Mouse (Mus musculus) liver, embryonic 13.5 days (tissue): ENCODE measurements around the gene Mmp15. TPM values are rescaled to one million over a fixed set of nuclear protein-coding genes. Genes with fewer than 3 reads are reported as not detected.

Source experiments
- ATAC-seq: fragments of 200-750 bp; cut with Nextera tagmentation; 2 replicates; pipeline ENCODE4 v1.8.0; 2017; ENCODE audit warnings: low read depth, mild to moderate bottlenecking, moderate number of reproducible peaks, moderate library complexity
- DNase-seq: peaks from one replicate; pipeline ENCODE4 v3.0.0; 2022
- H3K27ac ChIP-seq: fragments of 300-500 bp; sonication (generic); 2 replicates; pipeline ENCODE4 v1.5.1; 2015; ENCODE audit warnings: moderate library complexity, mild to moderate bottlenecking, inconsistent platforms
- H3K27me3 ChIP-seq: fragments of 300-500 bp; sonication (generic); 2 replicates; pipeline ENCODE4 v1.6.1; 2015; ENCODE audit warnings: mild to moderate bottlenecking, inconsistent platforms
- H3K36me3 ChIP-seq: fragments of 300-500 bp; sonication (generic); 2 replicates; pipeline ENCODE4 v1.6.1; 2015; ENCODE audit warnings: mild to moderate bottlenecking, inconsistent platforms
- H3K4me1 ChIP-seq: fragments of 300-500 bp; sonication (generic); replicated peaks from 2 replicates; pipeline ENCODE4 v1.6.1; 2015; ENCODE audit warnings: inconsistent platforms
- H3K4me2 ChIP-seq: fragments of 300-500 bp; sonication (generic); 2 replicates; pipeline ENCODE4 v1.6.1; 2015; ENCODE audit warnings: inconsistent platforms, mild to moderate bottlenecking, moderate library complexity
- H3K4me3 ChIP-seq: fragments of 300-500 bp; sonication (generic); replicated peaks from 2 replicates; pipeline ENCODE4 v1.5.1; 2015; ENCODE audit warnings: mild to moderate bottlenecking, inconsistent platforms
- H3K9ac ChIP-seq: fragments of 300-500 bp; sonication (generic); 2 replicates; pipeline ENCODE4 v1.6.1; 2015; ENCODE audit warnings: mild to moderate bottlenecking, inconsistent platforms
- H3K9me3 ChIP-seq: fragments of 300-500 bp; sonication (generic); replicated peaks from 2 replicates; pipeline ENCODE4 v1.6.1; 2016; ENCODE audit warnings: inconsistent platforms
- WGBS: fragments of 180-500 bp; shearing (Covaris S2); methylation state at CpG from one replicate; pipeline ENCODE4 v1.1.7; 2015; ENCODE audit not compliant: insufficient replicate concordance; 5-methylcytosine and 5-hydroxymethylcytosine counted together
- polyA plus RNA-seq: library from polyadenylated mRNA; unstranded; fragments of >200 nt; fragmentation: Nextera tagmentation; extraction: Ambion mirVana; gene quantifications from 2 replicates; pipeline ENCODE4 v1.2.1, GENCODE M21; 2015

Gene Mmp15
- polyA plus RNA-seq, 1 experiment from 2014 or later, result 0.86 TPM

DNA sequence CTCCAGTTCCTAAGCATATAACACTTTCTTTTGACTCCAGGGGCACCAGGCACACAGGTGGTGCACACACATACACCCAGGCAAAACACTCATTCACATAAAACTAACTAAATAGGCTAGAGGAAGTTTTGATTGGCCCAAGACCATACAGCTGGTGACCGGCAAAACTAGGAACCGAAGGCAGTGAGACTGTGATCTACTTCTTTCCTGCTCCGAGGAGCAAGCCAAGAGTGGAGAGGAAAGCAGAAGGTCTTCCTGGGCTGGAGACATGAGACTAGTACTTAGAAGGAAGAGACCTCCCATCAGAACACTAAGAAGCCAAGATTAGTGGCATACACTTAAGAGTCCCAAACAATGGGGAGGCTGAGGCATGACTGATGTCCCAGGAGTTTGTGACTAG, 28.9 kb upstream of the Mmp15 start:
- Histone ChIP-seq H3K36me3 (peaks cover 26% of the 10 kb centered on the region), H3K4me1 (peaks cover 11% of the 10 kb centered on the region), H3K9me3 (no peaks in the 10 kb centered on the region), H3K4me3 (no peak overlapping the region), H3K27ac (no peak overlapping the region), H3K4me2 (no peak overlapping the region), H3K27me3 (peaks cover 38% of the 10 kb centered on the region), H3K9ac (no peak overlapping the region)
- DNase-seq (no peak), ATAC-seq (no peak)
- WGBS, result 72% methylated on average over 3 of the region's 3 CpGs

DNA sequence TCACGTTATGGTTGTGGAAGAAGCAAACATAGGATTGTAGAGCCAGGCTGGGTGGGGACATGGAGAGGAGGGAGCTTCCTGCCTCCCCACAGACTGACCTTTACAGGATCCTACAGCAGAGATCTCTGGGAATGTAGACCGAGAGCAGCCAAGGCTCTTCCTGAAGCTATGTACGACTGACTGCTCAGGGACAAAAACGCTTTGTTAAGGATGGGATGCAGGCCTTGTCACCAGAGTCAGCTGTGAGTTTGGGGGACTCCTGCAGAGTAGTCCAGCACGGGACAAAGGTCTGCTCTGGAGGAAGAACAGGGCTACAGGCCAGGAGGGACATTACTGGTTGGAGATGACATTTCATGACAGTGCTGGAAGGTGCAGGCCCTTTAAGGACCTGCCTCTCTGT, 27.4 kb upstream of the Mmp15 start:
- DNase-seq, result no peak
- Histone ChIP-seq H3K4me1 (peaks cover 12% of the 10 kb centered on the region), H3K4me2 (no peak overlapping the region), H3K27ac (no peak overlapping the region), H3K9me3 (no peaks in the 10 kb centered on the region), H3K9ac (no peak overlapping the region), H3K4me3 (no peak overlapping the region), H3K27me3 (peaks cover 29% of the 10 kb centered on the region), H3K36me3 (peaks cover 40% of the 10 kb centered on the region)
- 63% methylated on average over 5 of the region's 5 CpGs for WGBS
- ATAC-seq, result no peak

DNA sequence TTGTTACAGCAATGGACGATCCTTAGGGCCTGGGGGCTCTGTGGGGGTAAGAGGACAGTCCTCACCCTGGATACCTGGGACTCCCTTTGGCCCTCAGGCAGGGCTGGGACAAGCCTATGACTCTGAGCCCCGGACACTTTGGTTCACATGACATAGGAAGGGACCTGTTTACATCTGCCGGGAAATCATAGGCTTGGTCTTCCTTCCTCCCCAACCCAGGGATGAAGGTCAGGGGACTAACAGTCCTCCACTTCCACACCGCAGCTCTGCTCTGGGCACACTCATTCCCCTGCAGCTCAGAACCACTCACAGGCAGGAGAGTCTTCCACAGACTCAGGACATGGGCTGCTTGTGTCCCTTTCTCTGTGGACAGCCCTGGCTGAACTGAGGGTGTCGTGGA, 25.2 kb upstream of the Mmp15 start:
- no peak overlapping the region for H3K27ac ChIP-seq
- H3K27me3 ChIP-seq, result peaks cover 7% of the 10 kb centered on the region
- H3K36me3 ChIP-seq, result peaks cover 40% of the 10 kb centered on the region
- peaks cover 19% of the 10 kb centered on the region for H3K4me1 ChIP-seq
- H3K9me3 ChIP-seq, result no peaks in the 10 kb centered on the region
- ATAC-seq, result no peak
- H3K9ac ChIP-seq, result no peak overlapping the region
- H3K4me2 ChIP-seq, result no peak overlapping the region
- WGBS, result 80% methylated on average over 5 of the region's 5 CpGs
- no peak for DNase-seq
- no peak overlapping the region for H3K4me3 ChIP-seq

DNA sequence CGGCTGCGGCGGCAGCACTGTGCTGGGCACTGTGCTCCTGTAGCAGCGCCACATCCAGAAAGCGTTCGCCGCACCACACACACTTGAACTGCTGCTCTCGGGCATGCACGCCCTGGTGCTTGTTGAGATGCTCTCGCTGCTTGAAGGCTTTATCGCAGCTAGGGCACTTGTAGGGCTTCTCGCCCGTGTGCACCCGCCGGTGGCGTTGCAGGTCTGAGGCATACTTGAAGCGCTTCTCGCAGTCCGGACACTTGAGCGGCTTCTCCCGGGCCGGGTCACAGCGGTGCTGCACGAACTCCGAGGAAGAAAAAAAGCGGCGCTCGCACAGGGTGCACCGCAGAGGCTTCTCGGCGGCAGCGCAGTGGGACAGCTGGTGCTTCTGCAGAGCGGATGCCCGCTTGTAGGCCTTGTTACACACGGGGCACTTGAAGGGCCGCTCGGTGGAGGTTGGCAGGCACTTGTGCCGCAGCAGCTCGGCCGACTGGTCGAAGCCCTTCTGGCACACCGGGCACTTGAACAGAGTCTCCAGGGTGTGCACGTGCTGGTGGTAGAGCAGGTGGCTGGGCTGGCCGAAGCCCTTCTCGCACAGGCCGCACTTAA, 24.1 kb upstream of the Mmp15 start:
- Histone ChIP-seq H3K27ac (no peak overlapping the region), H3K4me2 (no peak overlapping the region), H3K4me1 (peaks cover 28% of the 10 kb centered on the region), H3K9me3 (no peaks in the 10 kb centered on the region), H3K27me3 (0 out of 2 replicates have a peak, but pooled peaks cover 3% of the 10 kb centered on the region), H3K4me3 (no peak overlapping the region), H3K9ac (no peak overlapping the region), H3K36me3 (peaks cover 40% of the 10 kb centered on the region)
- ATAC-seq (no peak), DNase-seq (no peak)
- 91% methylated on average over 46 of the region's 46 CpGs for WGBS

DNA sequence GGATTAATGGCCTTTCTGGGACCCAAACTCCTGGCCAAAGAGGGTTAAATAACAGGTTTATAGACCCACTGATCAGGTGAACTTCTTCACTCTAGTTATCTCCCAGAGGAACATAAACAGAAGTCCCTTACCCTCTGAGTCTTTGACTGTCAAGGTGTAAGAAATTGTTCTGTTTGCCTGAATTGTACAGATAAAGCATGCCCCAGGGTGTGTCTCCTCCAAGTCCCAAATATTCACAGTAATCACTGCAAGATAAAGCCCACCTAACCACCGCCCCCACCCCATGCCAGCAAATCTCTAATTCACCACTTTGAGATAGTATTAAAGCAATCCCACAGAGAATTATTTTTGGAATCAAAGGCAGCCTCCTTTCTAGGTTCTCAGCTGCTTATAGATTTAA, 21.7 kb upstream of the Mmp15 start:
- Histone ChIP-seq H3K9me3 (no peaks in the 10 kb centered on the region), H3K4me3 (peak overlapping the region; percentile 75), H3K36me3 (peaks cover 50% of the 10 kb centered on the region), H3K27ac (no peak overlapping the region), H3K4me2 (peak overlapping the region; percentile 95), H3K9ac (peak overlapping the region; percentile 85; the same call in 1 of the 2 replicates), H3K27me3 (no peaks in the 10 kb centered on the region), H3K4me1 (peaks cover 33% of the 10 kb centered on the region)
- no peak for ATAC-seq
- 6% methylated on average over 1 of the region's 1 CpGs for WGBS
- no peak for DNase-seq

DNA sequence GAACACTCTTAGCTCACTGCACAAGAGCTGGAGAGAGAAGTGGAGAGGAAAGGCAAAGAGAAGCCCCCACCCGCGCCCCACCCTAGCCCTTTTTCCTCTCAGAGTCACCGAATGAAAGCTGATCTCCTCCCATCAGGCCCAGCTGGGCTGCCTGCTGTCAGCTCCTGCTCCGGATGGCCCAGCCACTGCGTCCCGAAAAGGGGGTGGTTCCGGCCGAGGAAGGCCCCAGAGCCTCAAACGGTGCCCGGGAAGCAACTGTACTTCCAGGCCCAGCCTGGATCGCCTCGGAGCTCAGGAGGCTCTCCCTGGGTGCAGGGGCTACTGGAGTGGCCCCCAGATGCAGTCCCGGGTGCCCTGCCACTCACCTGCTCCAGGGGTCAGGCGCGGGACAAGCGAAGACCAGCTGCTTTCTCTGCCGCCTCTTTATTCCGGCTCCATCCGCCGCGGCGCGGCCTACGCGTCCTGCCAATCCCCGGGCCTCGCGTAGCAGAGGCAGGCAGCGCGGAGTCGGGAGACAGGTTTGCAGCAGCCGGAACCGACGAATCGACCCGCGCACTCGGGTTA, 20.8 kb upstream of the Mmp15 start:
- ATAC-seq (peak; percentile 36), DNase-seq (no peak)
- H3K4me3 ChIP-seq, result peak overlapping the region; percentile 75
- WGBS, result under 1% methylated on average over 38 of the region's 38 CpGs
- H3K36me3 ChIP-seq, result peaks cover 43% of the 10 kb centered on the region
- peak overlapping the region; percentile 93 for H3K27ac ChIP-seq
- H3K4me1 ChIP-seq, result peaks cover 33% of the 10 kb centered on the region
- no peaks in the 10 kb centered on the region for H3K27me3 ChIP-seq
- H3K9me3 ChIP-seq, result no peaks in the 10 kb centered on the region
- peak overlapping the region; percentile 85 for H3K9ac ChIP-seq
- H3K4me2 ChIP-seq, result peak overlapping the region; percentile 95

DNA sequence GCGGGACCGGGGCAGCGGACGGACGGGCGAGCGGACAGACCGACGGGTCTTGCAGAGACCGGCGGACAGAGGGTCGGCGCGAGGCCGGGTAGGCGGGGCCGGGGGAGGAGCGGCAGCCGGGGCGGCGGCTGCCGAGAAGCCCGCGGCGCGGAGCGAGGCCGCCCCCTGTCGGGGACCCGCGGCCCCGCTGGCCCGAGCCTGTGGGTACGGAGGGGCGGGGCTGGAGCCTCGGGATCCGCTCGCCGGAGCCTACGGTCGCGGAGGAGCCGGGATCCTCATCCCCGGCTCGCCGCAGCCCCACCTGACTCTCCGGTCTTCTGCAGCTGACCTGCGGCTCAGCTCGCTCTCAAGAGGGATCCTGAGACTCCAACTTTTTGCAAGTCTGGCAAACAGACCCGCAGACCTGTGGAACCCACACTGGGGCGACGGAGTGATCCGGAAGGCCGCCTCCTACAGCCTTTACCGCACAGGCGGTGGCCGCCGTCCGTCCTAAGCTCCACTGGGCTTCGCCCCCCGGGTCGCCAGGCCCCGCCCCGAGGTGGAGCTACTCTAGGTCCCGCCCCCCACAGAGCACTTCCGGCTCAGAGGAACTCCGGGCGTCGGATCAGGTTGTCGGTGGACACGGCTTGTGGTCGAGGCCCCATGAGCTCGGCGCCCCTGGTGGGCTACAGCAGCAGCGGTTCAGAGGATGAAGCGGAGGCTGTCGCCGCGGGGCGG, 20.2 kb upstream of the Mmp15 start, which contains the start of the genes Zfp319 and Usb1:
Gene Zfp319 (minus strand): TSS at position 231 of the 717 bp plus-strand sequence.
Gene Usb1 (plus strand): TSS at position 565 of the 717 bp plus-strand sequence.
- peak; percentile 90 for DNase-seq
- Histone ChIP-seq H3K36me3 (peaks cover 40% of the 10 kb centered on the region), H3K4me3 (peak within 1 kb of the TSS; percentile 75), H3K9me3 (no peaks in the 10 kb centered on the region), H3K9ac (peak within 1 kb of the TSS; percentile 85), H3K27me3 (no peaks in the 10 kb centered on the region), H3K4me2 (peak within 1 kb of the TSS; percentile 95), H3K4me1 (peaks cover 33% of the 10 kb centered on the region), H3K27ac (peak within 1 kb of the TSS; percentile 93)
- under 1% methylated on average over 77 of the region's 80 CpGs for WGBS
- ATAC-seq, result peak; percentile 91

DNA sequence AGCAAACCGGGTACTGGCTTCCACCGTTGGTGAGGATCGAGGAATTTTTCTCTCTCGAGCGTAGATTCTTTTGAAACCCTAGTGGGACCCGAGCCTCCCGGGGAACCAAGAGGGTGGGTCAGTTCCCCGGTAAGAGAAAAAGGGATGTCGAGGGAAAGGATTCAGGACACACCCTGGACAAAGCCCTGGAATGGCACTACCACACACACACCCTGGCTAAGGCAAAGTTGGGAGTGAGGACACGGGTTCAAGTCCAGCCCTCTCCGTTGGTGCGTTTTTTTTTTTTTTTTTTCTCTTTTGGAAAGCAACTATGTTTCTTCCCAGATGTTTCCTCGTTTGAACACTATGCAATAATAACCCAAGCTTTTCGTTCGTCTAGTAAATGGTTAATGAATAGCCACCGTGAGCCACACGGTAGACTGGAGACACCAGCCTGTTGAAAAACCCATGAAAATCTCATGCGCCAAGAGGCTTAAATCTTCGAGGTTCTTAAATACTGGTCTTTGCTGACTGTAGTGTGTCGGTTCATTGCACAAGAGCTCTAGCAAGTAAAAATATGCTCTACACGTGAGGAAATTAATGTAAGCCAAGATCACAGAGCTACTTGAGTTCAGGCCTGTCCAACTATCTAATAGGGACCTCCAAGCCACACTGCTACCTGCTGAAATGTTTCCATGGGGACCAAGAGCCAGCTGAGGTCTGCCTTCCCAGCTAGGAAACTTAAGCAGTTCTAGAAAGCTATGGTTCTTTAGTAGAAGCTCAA, 19.4 kb upstream of the Mmp15 start:
- H3K27me3 ChIP-seq, result no peaks in the 10 kb centered on the region
- DNase-seq (no peak), ATAC-seq (no peak)
- peaks cover 33% of the 10 kb centered on the region for H3K4me1 ChIP-seq
- peak overlapping the region; percentile 95 for H3K4me2 ChIP-seq
- H3K4me3 ChIP-seq, result peak overlapping the region; percentile 75
- H3K9me3 ChIP-seq, result no peaks in the 10 kb centered on the region
- H3K9ac ChIP-seq, result peak overlapping the region; percentile 85
- peak overlapping the region; percentile 93 for H3K27ac ChIP-seq
- 22% methylated on average over 21 of the region's 21 CpGs for WGBS
- peaks cover 39% of the 10 kb centered on the region for H3K36me3 ChIP-seq

DNA sequence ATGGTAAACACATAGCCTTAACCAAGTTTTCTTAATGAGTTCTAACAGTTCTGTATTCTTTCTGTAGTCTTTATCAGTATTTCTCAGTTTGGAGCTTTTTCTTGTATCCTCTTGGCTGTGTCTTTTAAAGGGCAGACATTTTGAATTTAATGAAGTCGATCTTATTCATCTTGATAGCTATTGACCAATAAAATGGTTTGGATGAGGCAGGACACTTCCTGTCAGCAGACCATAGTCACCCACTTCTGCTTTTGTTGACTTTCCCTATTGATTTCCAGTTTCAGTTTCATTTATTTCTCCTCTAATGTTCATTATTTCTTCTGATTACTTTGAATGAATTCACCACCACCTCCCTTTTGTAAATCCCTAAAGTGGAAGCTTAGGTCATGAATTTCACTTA, 16.4 kb upstream of the Mmp15 start:
- Histone ChIP-seq H3K4me3 (no peak overlapping the region), H3K4me2 (no peak overlapping the region), H3K4me1 (peaks cover 22% of the 10 kb centered on the region), H3K36me3 (peaks cover 25% of the 10 kb centered on the region), H3K27ac (no peak overlapping the region), H3K9ac (no peak overlapping the region), H3K27me3 (no peaks in the 10 kb centered on the region), H3K9me3 (no peaks in the 10 kb centered on the region)
- DNase-seq (no peak), ATAC-seq (no peak)
- 49% methylated on average over 1 of the region's 1 CpGs for WGBS

DNA sequence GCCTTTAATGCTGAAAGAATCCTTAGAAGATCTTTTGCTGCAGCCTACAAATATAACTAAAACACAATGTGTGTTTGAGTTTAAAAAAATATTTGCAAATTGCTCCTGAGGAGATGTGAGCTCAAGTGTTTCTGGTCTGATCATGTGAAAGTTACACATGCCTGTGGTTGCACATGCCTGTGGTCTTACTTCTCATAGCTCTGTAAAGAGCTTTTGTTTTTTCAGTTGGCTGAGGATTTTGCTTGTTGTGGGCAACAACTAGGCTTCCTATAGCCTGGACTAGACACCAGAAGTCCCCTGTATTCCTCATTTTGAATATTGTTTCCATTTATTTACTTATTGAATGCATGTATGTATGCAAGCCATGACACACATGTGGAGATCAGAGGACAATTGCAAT, 15.7 kb upstream of the Mmp15 start:
- Histone ChIP-seq H3K4me3 (no peak overlapping the region), H3K36me3 (peaks cover 25% of the 10 kb centered on the region), H3K4me2 (no peak overlapping the region), H3K27ac (no peak overlapping the region), H3K27me3 (no peaks in the 10 kb centered on the region), H3K9me3 (no peaks in the 10 kb centered on the region), H3K9ac (no peak overlapping the region), H3K4me1 (peaks cover 16% of the 10 kb centered on the region)
- ATAC-seq (no peak), DNase-seq (no peak)

DNA sequence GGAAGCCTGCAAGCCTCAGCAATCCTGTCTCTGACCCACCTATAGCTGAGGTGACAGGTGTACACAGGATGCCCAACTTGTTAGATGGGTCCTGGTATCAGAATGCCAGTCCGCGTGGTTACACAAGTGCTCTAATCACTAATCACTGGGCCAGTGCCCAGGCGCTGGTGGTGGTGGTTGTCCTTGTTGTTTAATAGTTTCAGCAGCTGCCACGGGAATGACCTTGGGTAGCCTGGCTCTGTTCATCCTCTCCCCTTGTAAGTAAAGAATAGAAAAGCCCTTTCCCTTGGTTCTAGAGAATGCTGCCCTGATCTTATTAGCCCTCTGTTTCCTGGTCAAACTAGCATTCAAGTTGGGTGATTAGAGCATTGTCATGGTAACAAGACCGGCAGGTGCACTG, 10.3 kb upstream of the Mmp15 start:
- WGBS, result 65% methylated on average over 5 of the region's 5 CpGs
- DNase-seq (no peak), ATAC-seq (no peak)
- H3K36me3 ChIP-seq, result peaks cover 28% of the 10 kb centered on the region
- no peak overlapping the region for H3K4me2 ChIP-seq
- H3K27me3 ChIP-seq, result no peaks in the 10 kb centered on the region
- H3K4me3 ChIP-seq, result no peak overlapping the region
- no peak overlapping the region for H3K27ac ChIP-seq
- no peaks in the 10 kb centered on the region for H3K4me1 ChIP-seq
- H3K9ac ChIP-seq, result no peak overlapping the region
- no peaks in the 10 kb centered on the region for H3K9me3 ChIP-seq
